9 mouse cellular contexts compared by ENCODE assay signal in the genomic region with DNA sequence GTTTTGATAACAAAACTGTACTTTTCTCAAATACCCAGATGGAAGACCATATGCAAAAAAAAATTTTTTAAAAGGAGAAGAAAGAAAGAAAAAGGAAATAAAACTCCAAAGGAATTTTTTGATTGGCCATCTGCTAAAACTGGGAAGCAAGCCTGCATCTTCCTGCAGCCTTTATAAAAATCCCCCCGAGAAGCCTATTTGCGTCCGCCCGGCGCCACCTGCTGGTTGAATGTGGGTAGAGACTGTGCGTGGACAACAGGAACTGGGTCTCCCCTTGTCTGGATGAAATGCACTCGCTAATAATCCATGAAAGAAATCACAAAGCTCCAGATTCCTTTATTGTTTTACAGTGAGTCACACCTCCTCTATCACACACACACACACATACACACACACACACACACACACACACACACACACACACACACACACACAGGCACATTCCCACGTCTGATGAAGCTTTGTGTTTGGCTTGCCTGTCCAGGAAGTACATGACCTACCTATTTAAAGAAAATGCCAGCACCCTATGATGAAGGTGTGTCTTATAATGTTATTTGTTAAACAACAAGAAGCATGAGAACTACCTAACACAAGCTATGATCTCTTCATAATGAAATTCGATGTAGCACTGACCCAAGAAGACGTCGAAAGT. TPM values are rescaled to one million over a fixed set of nuclear protein-coding genes. Genes with fewer than 3 reads are reported as not detected.
DNase-seq lines count a peak whose midpoint lies in the region; ATAC-seq and TF ChIP-seq lines count a peak whose summit lies in the region.
"Had no signal": no experiment of that assay in that cellular context is flagged by ENCODE, and none has a peak within 500 bp of the region (broad histone marks: within the 10 kb centered on the region; RNA-seq: fewer than 3 reads in every experiment).

No protein-coding gene starts in this region.

- no peaks in the 10 kb centered on the region for H3K4me1 ChIP-seq in forebrain, embryonic 10.5 days
- no peaks in the 10 kb centered on the region for H3K4me1 ChIP-seq in forebrain, embryonic 12.5 days
- H3K4me1 ChIP-seq in hindbrain, postnatal 0 days (ENCODE audit: insufficient read depth, low read length), result no peaks in the 10 kb centered on the region
- no peaks in the 10 kb centered on the region for H3K4me1 ChIP-seq in midbrain, embryonic 15.5 days
- H3K4me1 ChIP-seq: neural tube, embryonic 12.5 days had no signal

- no peak overlapping the region for H3K4me3 ChIP-seq in forebrain, embryonic 10.5 days
- no peak overlapping the region for H3K4me3 ChIP-seq in forebrain, embryonic 12.5 days (replicated peaks)
- no peak overlapping the region for H3K4me3 ChIP-seq in hindbrain, postnatal 0 days (ENCODE audit: low read length)
- no peak overlapping the region for H3K4me3 ChIP-seq in midbrain, embryonic 15.5 days
- H3K4me3 ChIP-seq: neural tube, embryonic 12.5 days had no signal

- H3K9me3 ChIP-seq in forebrain, embryonic 10.5 days, result no peaks in the 10 kb centered on the region
- H3K9me3 ChIP-seq in forebrain, embryonic 12.5 days, result no peaks in the 10 kb centered on the region
- no peaks in the 10 kb centered on the region for H3K9me3 ChIP-seq in hindbrain, postnatal 0 days (ENCODE audit: low read length)
- H3K9me3 ChIP-seq in midbrain, embryonic 15.5 days, result no peaks in the 10 kb centered on the region
- H3K9me3 ChIP-seq: neural tube, embryonic 12.5 days had no signal

- peak; percentile 88 for TF ChIP-seq CTCF in hindbrain, postnatal 0 days (IDR thresholded peaks at IDR 0.05; ENCODE audit: low read depth)

- H3K27ac ChIP-seq in forebrain, embryonic 10.5 days, result no peak overlapping the region
- no peak overlapping the region for H3K27ac ChIP-seq in forebrain, embryonic 12.5 days
- H3K27ac ChIP-seq in hindbrain, postnatal 0 days, result no peak overlapping the region
- no peak overlapping the region for H3K27ac ChIP-seq in midbrain, embryonic 15.5 days
- H3K27ac ChIP-seq: neural tube, embryonic 12.5 days had no signal

- no peaks in the 10 kb centered on the region for H3K27me3 ChIP-seq in forebrain, embryonic 10.5 days (ENCODE audit: poor library complexity, severe bottlenecking)
- 0 out of 2 replicates have a peak, but pooled peaks cover 3% of the 10 kb centered on the region for H3K27me3 ChIP-seq in forebrain, embryonic 12.5 days
- no peaks in the 10 kb centered on the region for H3K27me3 ChIP-seq in hindbrain, postnatal 0 days (ENCODE audit: insufficient read depth, low read length)
- H3K27me3 ChIP-seq in midbrain, embryonic 15.5 days (replicated peaks), result no peaks in the 10 kb centered on the region
- no peaks in the 10 kb centered on the region for H3K27me3 ChIP-seq in splenic B cell, adult 2 months (ENCODE audit: control insufficient read depth, insufficient read depth, low read length, poor library complexity, severe bottlenecking)
- H3K27me3 ChIP-seq: neural tube, embryonic 12.5 days had no signal

- ATAC-seq in forebrain, embryonic 12.5 days (ENCODE audit: low FRiP score), result no peak
- peak; percentile 53 for ATAC-seq in frontal cortex, adult (ENCODE audit: low TSS enrichment)
- peak; percentile 63 for ATAC-seq in hindbrain, postnatal 0 days
- peak; percentile 71 for ATAC-seq in midbrain, embryonic 15.5 days (replicated peaks)

- H3K9ac ChIP-seq in forebrain, embryonic 12.5 days, result no peak overlapping the region
- H3K9ac ChIP-seq in hindbrain, postnatal 0 days (replicated peaks; ENCODE audit: low read length), result no peak overlapping the region
- no peak overlapping the region for H3K9ac ChIP-seq in midbrain, embryonic 15.5 days
- H3K9ac ChIP-seq: neural tube, embryonic 12.5 days had no signal

- 40% methylated on average over 11 of the region's 11 CpGs for WGBS in forebrain, embryonic 10.5 days
- WGBS in forebrain, embryonic 12.5 days, result 36% methylated on average over 11 of the region's 11 CpGs
- whole genome bisulfite sequencing in hindbrain, postnatal 0 days, result 31% methylated on average over 11 of the region's 11 CpGs
- WGBS in midbrain, embryonic 15.5 days, result 35% methylated on average over 11 of the region's 11 CpGs

- H3K4me2 ChIP-seq in forebrain, embryonic 12.5 days, result no peak overlapping the region
- H3K4me2 ChIP-seq in hindbrain, postnatal 0 days (ENCODE audit: low read depth, low read length), result no peak overlapping the region
- no peak overlapping the region for H3K4me2 ChIP-seq in midbrain, embryonic 15.5 days
- H3K4me2 ChIP-seq: neural tube, embryonic 12.5 days had no signal

- intact Hi-C loops in left cerebral cortex, postnatal 14 days (cut with DNase I), result loop anchor here (2.0 kb wide), 1 partner anchor 386 kb away; no protein-coding TSS in a partner anchor

- peak; percentile 81 for DNase-seq in forebrain, embryonic 10.5 days (ENCODE audit: extremely low spot score, low spot score)
- peak; percentile 32 for DNase-seq in c-Kit-positive CD71-positive TER-119-positive erythroid progenitor cells, embryonic 14.5 days (ENCODE audit: low spot score)
- peak; percentile 92 for DNase-seq in hindbrain, postnatal 0 days (ENCODE audit: low spot score)
- peak; percentile 84 to 90 for DNase-seq in left cerebral cortex, postnatal 14 days (ENCODE audit: low spot score in 2 of 2)
- DNase-seq in splenic B cell, adult 2 months (ENCODE audit: low read depth, low spot score), result peak; percentile 72

- H3K36me3 ChIP-seq in forebrain, embryonic 10.5 days (replicated peaks), result no peaks in the 10 kb centered on the region
- no peaks in the 10 kb centered on the region for H3K36me3 ChIP-seq in forebrain, embryonic 12.5 days (replicated peaks)
- no peaks in the 10 kb centered on the region for H3K36me3 ChIP-seq in hindbrain, postnatal 0 days (ENCODE audit: insufficient read depth, low read length)
- H3K36me3 ChIP-seq in midbrain, embryonic 15.5 days (replicated peaks), result no peaks in the 10 kb centered on the region
- no peaks in the 10 kb centered on the region for H3K36me3 ChIP-seq in splenic B cell, adult 2 months (ENCODE audit: control insufficient read depth, insufficient read depth, low read length, poor library complexity, severe bottlenecking)
- H3K36me3 ChIP-seq: neural tube, embryonic 12.5 days had no signal

RNA-seq across cellular contexts. Expression of a gene that starts 49.1 kb away (rescaled TPM):
- 0.75 and 0.95 TPM in 2 replicates for polyA plus RNA-seq in forebrain, embryonic 10.5 days (2016; fragmentation: Nextera tagmentation; extraction: Ambion mirVana)
- polyA plus RNA-seq in forebrain, embryonic 12.5 days (2016; fragmentation: Nextera tagmentation; extraction: Ambion mirVana), result 2.9 and 3.8 TPM in 2 replicates
- total RNA-seq in hindbrain, postnatal 0 days (2014; rRNA removed), result 8.2 and 12.4 TPM in 2 replicates
- polyA plus RNA-seq in hindbrain, postnatal 0 days (2015; fragmentation: Nextera tagmentation; extraction: Ambion mirVana), result 5.8 and 6.1 TPM in 2 replicates
- 10 to 100 TPM; 25.7 to 26.5 TPM for total RNA-seq in left cerebral cortex, postnatal 14 days (2021)
- 5.4 TPM in 2 replicates for polyA plus RNA-seq in midbrain, embryonic 15.5 days (2015; fragmentation: Nextera tagmentation; extraction: Ambion mirVana)

Comparison
In these comparisons a context has a peak if more than half of its experiments do, and no peak if none do; other contexts are left out.
1. DNase-seq: peak in every context shown above with its lines; median percentile 92 in hindbrain, postnatal 0 days; 87 in left cerebral cortex, postnatal 14 days; 81 in forebrain, embryonic 10.5 days; 72 in splenic B cell, adult 2 months; 32 in c-Kit-positive CD71-positive TER-119-positive erythroid progenitor cells, embryonic 14.5 days.